Mouse (Mus musculus) hindbrain, embryonic 15.5 days (tissue): ENCODE results near the gene Dock1. TPM values are rescaled to one million over a fixed set of nuclear protein-coding genes. Genes with fewer than 3 reads are reported as not detected.

Experiments
- ATAC-seq: fragments of 200-750 bp; cut with Nextera tagmentation; 2 replicates; pipeline ENCODE4 v1.8.0; 2017; ENCODE audit warnings: low read depth, moderate number of reproducible peaks, moderate TSS enrichment; ENCODE audit not compliant: low FRiP score
- H3K27ac ChIP-seq: fragments of 300-500 bp; sonication (generic); replicated peaks from 2 replicates; pipeline ENCODE4 v1.5.1; 2015; ENCODE audit warnings: mild to moderate bottlenecking, inconsistent platforms
- H3K27me3 ChIP-seq: fragments of 300-500 bp; sonication (generic); 2 replicates; pipeline ENCODE4 v1.6.1; 2015; ENCODE audit warnings: control low read depth, inconsistent platforms
- H3K36me3 ChIP-seq: fragments of 300-500 bp; sonication (generic); 2 replicates; pipeline ENCODE4 v1.6.1; 2015; ENCODE audit warnings: control low read depth, inconsistent platforms
- H3K4me1 ChIP-seq: fragments of 300-500 bp; sonication (generic); replicated peaks from 2 replicates; pipeline ENCODE4 v1.6.1; 2015; ENCODE audit warnings: control low read depth, inconsistent platforms
- H3K4me2 ChIP-seq: fragments of 300-500 bp; sonication (generic); 2 replicates; pipeline ENCODE4 v1.6.1; 2015; ENCODE audit warnings: moderate library complexity, mild to moderate bottlenecking, inconsistent platforms
- H3K4me3 ChIP-seq: fragments of 300-500 bp; sonication (generic); 2 replicates; pipeline ENCODE4 v1.5.1; 2015; ENCODE audit warnings: mild to moderate bottlenecking, inconsistent platforms
- H3K9ac ChIP-seq: fragments of 300-500 bp; sonication (generic); 2 replicates; pipeline ENCODE4 v1.6.1; 2015; ENCODE audit warnings: inconsistent platforms
- H3K9me3 ChIP-seq: fragments of 300-500 bp; sonication (generic); 2 replicates; pipeline ENCODE4 v1.6.1; 2016; ENCODE audit warnings: control low read depth, inconsistent platforms
- WGBS: fragments of 180-500 bp; shearing (Covaris S2); methylation state at CpG from one replicate; pipeline ENCODE4 v1.1.7; 2015; 5-methylcytosine and 5-hydroxymethylcytosine counted together
- polyA plus RNA-seq: library from polyadenylated mRNA; unstranded; fragments of >200 nt; fragmentation: Nextera tagmentation; extraction: Ambion mirVana; gene quantifications from 2 replicates; pipeline ENCODE4 v1.2.1, GENCODE M21; 2015

Dock1 gene
- polyA plus RNA-seq, 1 experiment from 2014 or later = 9.2 TPM

- Histone ChIP-seq H3K36me3 (no peaks in the 10 kb centered on the region), H3K9me3 (no peaks in the 10 kb centered on the region), H3K27ac (no peak overlapping the region), H3K4me1 (no peaks in the 10 kb centered on the region), H3K4me2 (no peak overlapping the region), H3K27me3 (no peaks in the 10 kb centered on the region), H3K9ac (no peak overlapping the region), H3K4me3 (no peak overlapping the region)
- 73% methylated on average over 12 of the region's 12 CpGs for WGBS
- no peak for ATAC-seq
These were observed 373.7 kb downstream of the Dock1 start for GRCm38 (mm10) chr7:135043931-135044765.

- Histone ChIP-seq H3K4me2 (no peak overlapping the region), H3K27me3 (no peaks in the 10 kb centered on the region), H3K4me3 (no peak overlapping the region), H3K27ac (no peak overlapping the region), H3K36me3 (no peaks in the 10 kb centered on the region), H3K9ac (no peak overlapping the region), H3K9me3 (no peaks in the 10 kb centered on the region), H3K4me1 (no peaks in the 10 kb centered on the region)
- 92% methylated on average over 2 of the region's 2 CpGs for WGBS
- no peak for ATAC-seq
These were observed 379.0 kb downstream of the Dock1 start for GRCm38 (mm10) chr7:135049416-135049815.

DNA sequence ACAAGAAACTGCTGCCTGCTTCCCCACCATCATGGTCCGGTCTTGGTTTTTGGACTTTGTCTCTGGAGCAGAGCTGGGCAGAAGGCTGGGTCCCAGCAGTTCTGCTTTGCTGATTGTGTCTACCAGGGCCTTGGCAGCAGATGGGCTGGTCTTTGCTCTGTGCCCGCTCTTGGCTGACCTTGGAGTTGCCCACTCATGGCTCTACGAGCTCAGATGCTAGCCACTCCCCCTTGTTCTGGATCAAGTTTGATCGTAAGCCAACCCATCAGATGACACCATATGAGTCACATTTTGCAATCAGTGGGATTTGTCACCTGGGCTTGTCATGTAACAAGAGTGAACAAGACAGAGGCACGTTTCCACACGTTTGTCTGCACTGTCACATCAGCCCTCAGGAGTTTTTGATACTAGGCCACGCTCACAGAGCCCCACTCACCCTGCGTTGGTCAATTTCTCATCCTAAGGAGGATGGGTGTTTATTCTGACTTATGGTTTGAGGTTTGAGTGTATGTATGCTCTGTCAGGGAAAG, 382.8 kb downstream of the Dock1 start:
- Histone ChIP-seq H3K36me3 (no peaks in the 10 kb centered on the region), H3K9me3 (no peaks in the 10 kb centered on the region), H3K9ac (no peak overlapping the region), H3K4me3 (no peak overlapping the region), H3K4me2 (no peak overlapping the region), H3K27me3 (no peaks in the 10 kb centered on the region), H3K4me1 (no peaks in the 10 kb centered on the region), H3K27ac (no peak overlapping the region)
- 88% methylated on average over 8 of the region's 8 CpGs for WGBS
- ATAC-seq = no peak

- H3K9me3 ChIP-seq = no peaks in the 10 kb centered on the region
- ATAC-seq = no peak
- WGBS = 83% methylated on average over 7 of the region's 7 CpGs
- H3K4me1 ChIP-seq = no peaks in the 10 kb centered on the region
- no peak overlapping the region for H3K9ac ChIP-seq
- no peak overlapping the region for H3K4me3 ChIP-seq
- no peak overlapping the region for H3K4me2 ChIP-seq
- H3K27me3 ChIP-seq = no peaks in the 10 kb centered on the region
- no peak overlapping the region for H3K27ac ChIP-seq
- no peaks in the 10 kb centered on the region for H3K36me3 ChIP-seq
These were observed 384.2 kb downstream of the Dock1 start for GRCm38 (mm10) chr7:135054664-135055063.

DNA sequence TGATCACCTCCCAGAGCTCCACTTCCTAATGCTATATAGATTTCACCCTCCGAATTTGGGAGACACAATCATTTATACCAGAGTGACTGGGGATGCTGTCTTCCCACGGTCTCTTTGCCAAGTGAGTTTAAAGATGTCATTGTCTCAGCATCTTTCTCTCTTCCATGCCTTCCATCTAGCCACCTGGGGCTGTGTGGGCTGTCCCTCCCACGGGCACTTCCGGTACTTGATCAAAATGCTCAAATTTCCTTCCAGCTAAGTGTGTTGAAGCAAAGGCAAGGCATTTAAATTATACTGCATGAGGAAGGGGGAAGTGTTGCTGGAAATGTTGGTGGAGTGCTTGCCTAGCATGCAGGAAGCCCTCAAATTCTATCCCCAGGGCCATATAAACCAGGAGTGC, 388.6 kb downstream of the Dock1 start:
- Histone ChIP-seq H3K4me1 (no peaks in the 10 kb centered on the region), H3K9ac (no peak overlapping the region), H3K9me3 (no peaks in the 10 kb centered on the region), H3K4me3 (no peak overlapping the region), H3K36me3 (no peaks in the 10 kb centered on the region), H3K27me3 (no peaks in the 10 kb centered on the region), H3K4me2 (no peak overlapping the region), H3K27ac (no peak overlapping the region)
- 75% methylated on average over 4 of the region's 4 CpGs for WGBS
- no peak for ATAC-seq

- Histone ChIP-seq H3K27me3 (no peaks in the 10 kb centered on the region), H3K4me1 (no peaks in the 10 kb centered on the region), H3K9me3 (no peaks in the 10 kb centered on the region), H3K9ac (no peak overlapping the region), H3K4me3 (no peak overlapping the region), H3K27ac (no peak overlapping the region), H3K36me3 (no peaks in the 10 kb centered on the region), H3K4me2 (no peak overlapping the region)
- 90% methylated on average over 3 of the region's 3 CpGs for WGBS
- no peak for ATAC-seq
These were observed 389.1 kb downstream of the Dock1 start for GRCm38 (mm10) chr7:135059562-135059961.

- Histone ChIP-seq H3K9me3 (no peaks in the 10 kb centered on the region), H3K27me3 (no peaks in the 10 kb centered on the region), H3K27ac (no peak overlapping the region), H3K9ac (no peak overlapping the region), H3K4me3 (no peak overlapping the region), H3K4me2 (no peak overlapping the region), H3K4me1 (no peaks in the 10 kb centered on the region), H3K36me3 (no peaks in the 10 kb centered on the region)
- no peak for ATAC-seq
- WGBS = 91% methylated on average over 5 of the region's 5 CpGs
These were observed 393.4 kb downstream of the Dock1 start for GRCm38 (mm10) chr7:135063886-135064285.

- H3K4me3 ChIP-seq = no peak overlapping the region
- no peaks in the 10 kb centered on the region for H3K9me3 ChIP-seq
- no peaks in the 10 kb centered on the region for H3K27me3 ChIP-seq
- no peaks in the 10 kb centered on the region for H3K4me1 ChIP-seq
- H3K36me3 ChIP-seq = no peaks in the 10 kb centered on the region
- H3K27ac ChIP-seq = no peak overlapping the region
- H3K9ac ChIP-seq = no peak overlapping the region
- WGBS = 25% methylated on average over 5 of the region's 5 CpGs
- H3K4me2 ChIP-seq = no peak overlapping the region
- ATAC-seq = no peak
These were observed 394.8 kb downstream of the Dock1 start for GRCm38 (mm10) chr7:135065301-135065700.

DNA sequence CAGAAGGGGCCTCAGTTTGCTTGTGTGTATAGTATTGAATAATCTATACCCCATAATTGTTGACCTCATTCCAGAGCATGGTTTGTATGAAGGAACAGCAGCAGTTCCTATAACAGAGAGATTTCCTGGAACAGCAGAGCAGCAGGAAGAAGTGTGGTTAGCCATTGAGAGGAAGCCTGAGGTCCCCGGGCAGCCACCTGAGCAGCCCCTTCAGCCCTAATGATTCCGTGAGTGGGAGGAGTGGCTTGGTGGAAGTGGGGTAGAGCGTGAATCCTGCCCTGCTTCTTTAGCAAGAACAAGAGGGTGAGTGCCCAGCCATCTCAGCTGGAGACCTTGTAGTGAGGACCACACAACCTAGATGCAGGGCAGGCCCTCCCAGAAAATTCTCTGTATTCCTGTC, 398.4 kb downstream of the Dock1 start:
- Histone ChIP-seq H3K9ac (no peak overlapping the region), H3K9me3 (no peaks in the 10 kb centered on the region), H3K4me3 (no peak overlapping the region), H3K36me3 (no peaks in the 10 kb centered on the region), H3K27me3 (no peaks in the 10 kb centered on the region), H3K4me1 (no peaks in the 10 kb centered on the region), H3K27ac (no peak overlapping the region), H3K4me2 (no peak overlapping the region)
- 81% methylated on average over 3 of the region's 3 CpGs for WGBS
- ATAC-seq = no peak

DNA sequence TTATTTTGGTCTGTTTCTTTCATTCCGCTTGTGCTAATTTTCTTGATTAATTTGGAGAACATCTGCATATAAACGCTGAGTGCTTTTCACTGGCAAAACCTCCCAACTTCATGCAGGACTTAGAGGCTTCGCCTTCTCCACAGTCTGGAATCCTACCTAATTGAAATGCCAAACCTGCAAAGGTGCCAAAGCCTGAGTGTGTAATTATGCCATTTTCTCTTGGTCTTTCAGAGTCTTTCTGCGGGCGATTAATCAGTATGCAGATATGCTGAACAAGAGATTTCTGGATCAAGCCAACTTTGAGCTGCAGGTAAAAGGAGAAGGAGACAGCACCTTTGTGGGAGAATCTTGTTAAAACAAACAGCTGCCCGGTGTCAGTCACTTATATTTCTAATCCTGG, 406.4 kb downstream of the Dock1 start:
- no peaks in the 10 kb centered on the region for H3K27me3 ChIP-seq
- no peak overlapping the region for H3K4me2 ChIP-seq
- H3K4me3 ChIP-seq = no peak overlapping the region
- no peak overlapping the region for H3K9ac ChIP-seq
- no peak overlapping the region for H3K27ac ChIP-seq
- H3K9me3 ChIP-seq = no peaks in the 10 kb centered on the region
- H3K4me1 ChIP-seq = peaks cover 19% of the 10 kb centered on the region
- 74% methylated on average over 6 of the region's 6 CpGs for WGBS
- no peaks in the 10 kb centered on the region for H3K36me3 ChIP-seq
- no peak for ATAC-seq

GRCm38 (mm10) chr7:135077340-135077739, 406.9 kb downstream of the Dock1 start:
- 47% methylated on average over 6 of the region's 6 CpGs for WGBS
- Histone ChIP-seq H3K4me3 (no peak overlapping the region), H3K36me3 (no peaks in the 10 kb centered on the region), H3K27ac (no peak overlapping the region), H3K9me3 (no peaks in the 10 kb centered on the region), H3K4me1 (peaks cover 19% of the 10 kb centered on the region), H3K9ac (no peak overlapping the region), H3K27me3 (no peaks in the 10 kb centered on the region), H3K4me2 (no peak overlapping the region)
- ATAC-seq = no peak

GRCm38 (mm10) chr7:135077806-135078205, 407.4 kb downstream of the Dock1 start:
- Histone ChIP-seq H3K4me3 (no peak overlapping the region), H3K27me3 (no peaks in the 10 kb centered on the region), H3K9me3 (no peaks in the 10 kb centered on the region), H3K36me3 (no peaks in the 10 kb centered on the region), H3K27ac (no peak overlapping the region), H3K4me1 (peaks cover 19% of the 10 kb centered on the region), H3K4me2 (no peak overlapping the region), H3K9ac (no peak overlapping the region)
- WGBS = 52% methylated on average over 10 of the region's 10 CpGs
- no peak for ATAC-seq

- Histone ChIP-seq H3K4me1 (no peaks in the 10 kb centered on the region), H3K4me3 (no peak overlapping the region), H3K27me3 (no peaks in the 10 kb centered on the region), H3K9me3 (no peaks in the 10 kb centered on the region), H3K9ac (no peak overlapping the region), H3K4me2 (no peak overlapping the region), H3K36me3 (no peaks in the 10 kb centered on the region), H3K27ac (no peak overlapping the region)
- 92% methylated on average over 8 of the region's 8 CpGs for WGBS
- no peak for ATAC-seq
These were observed 413.0 kb downstream of the Dock1 start for GRCm38 (mm10) chr7:135083421-135083820.
